Mouse (Mus musculus) thymus, postnatal 0 days (tissue): Measurements from ENCODE around the gene Cd163l1. TPM values are rescaled to one million over a fixed set of nuclear protein-coding genes. Genes with fewer than 3 reads are reported as not detected.

ENCODE experiments used
- DNase-seq: peaks from one replicate; pipeline ENCODE4 v3.0.0-alpha.2; 2015; ENCODE audit warnings: low spot score
- polyA plus RNA-seq: library from polyadenylated mRNA; unstranded; fragments of >200 nt; fragmentation: Nextera tagmentation; extraction: Ambion mirVana; gene quantifications from 2 replicates; pipeline ENCODE4 v1.2.1, GENCODE M21; 2015

Cd163l1 gene
- polyA plus RNA-seq, 1 experiment from 2014 or later = 40.2 TPM

DNA sequence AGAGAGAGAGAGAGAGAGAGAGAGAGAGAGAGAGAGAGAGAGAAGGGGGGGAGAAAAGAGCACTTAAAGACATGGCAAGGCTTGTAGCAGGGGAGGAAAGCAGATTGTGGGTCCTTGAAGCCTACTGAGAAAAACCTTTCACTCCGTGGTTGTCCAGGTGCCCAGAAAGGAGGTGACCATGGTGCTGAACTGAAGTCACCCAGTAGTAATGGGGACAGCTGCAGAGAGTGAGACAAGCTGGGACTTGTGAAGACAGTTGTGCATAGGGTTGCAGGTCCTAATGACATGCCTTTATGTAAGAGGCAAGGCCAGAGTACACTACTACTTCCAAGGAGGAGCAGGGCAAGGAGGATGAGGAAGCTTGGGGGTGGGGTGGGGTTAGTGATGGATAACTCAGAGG, 1.2 kb downstream of the Cd163l1 start:
- no peak for DNase-seq

DNA sequence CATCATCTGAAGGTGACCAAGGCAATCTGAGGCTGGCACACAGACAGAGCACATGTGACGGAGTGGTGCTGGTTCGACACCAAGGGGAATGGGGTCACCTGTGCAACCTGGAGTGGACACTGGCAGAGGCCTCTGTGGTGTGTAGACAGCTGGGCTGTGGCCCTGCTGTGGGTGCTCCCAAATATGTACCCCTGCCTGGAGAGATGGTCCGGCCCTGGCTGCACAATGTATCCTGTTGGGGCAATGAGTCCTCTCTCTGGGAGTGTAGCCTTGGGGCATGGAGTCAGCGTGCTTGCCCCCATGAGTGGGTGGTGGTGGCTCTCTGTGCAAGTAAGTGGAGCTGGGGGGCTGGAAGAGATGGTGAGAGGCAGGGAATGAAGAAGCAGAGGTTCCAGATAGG, 2.3 kb downstream of the Cd163l1 start:
- no peak for DNase-seq

DNA sequence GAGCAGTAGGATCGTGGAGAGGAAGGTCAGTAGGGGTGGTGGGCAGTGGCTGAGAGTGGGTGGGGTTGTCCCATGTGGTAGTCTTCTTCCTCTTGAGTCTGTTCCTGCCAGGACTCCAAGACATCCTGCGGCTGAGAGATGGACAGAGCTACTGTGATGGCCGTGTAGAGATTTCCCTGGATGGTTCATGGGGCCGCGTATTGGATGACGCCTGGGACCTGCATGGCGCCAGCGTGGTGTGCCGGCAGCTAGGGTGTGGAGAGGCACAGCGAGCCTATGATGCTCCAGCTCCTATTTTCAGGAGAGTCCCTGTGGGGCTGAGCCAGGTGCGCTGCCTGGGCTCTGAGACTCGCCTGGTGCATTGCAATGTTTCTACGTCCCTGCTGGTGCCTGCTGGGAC, 6.1 kb downstream of the Cd163l1 start:
- DNase-seq = no peak

DNA sequence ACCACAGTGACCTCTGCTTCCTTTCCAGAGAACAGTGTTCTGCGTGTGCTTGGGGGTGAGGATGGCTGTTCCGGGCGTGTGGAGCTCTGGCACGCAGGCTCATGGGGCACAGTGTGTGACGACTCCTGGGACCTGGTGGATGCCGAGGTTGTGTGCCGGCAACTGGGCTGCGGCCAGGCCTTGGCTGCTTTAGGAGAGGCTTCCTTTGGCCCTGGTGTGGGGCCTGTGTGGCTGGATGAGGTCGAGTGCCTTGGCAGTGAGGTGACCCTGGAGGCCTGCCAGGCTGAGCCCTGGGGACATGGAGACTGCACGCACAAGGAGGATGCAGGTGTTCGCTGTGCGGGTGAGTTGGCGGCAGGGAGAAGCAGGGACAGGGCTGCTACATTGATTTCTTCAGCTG, 10.4 kb downstream of the Cd163l1 start:
- no peak for DNase-seq

DNA sequence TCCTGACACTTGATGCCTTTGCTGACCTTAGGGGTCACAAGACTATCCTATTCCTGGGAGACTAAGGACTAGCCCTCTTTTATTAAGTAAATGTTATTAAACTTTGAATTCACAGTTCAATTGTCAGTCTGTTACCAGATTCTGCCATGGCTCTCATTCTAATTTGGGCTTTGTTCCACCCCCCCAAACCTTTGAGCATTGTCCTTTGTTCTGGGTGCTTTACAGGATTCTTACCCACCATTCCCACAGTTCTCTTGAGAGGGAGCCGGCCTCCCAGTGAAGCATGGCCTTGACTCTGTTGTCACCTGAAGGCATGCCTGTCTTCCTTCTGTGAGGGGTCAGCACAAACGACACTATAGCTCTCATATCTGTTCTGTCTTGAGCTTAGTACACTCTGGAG, 13.0 kb downstream of the Cd163l1 start:
- no peak for DNase-seq

DNA sequence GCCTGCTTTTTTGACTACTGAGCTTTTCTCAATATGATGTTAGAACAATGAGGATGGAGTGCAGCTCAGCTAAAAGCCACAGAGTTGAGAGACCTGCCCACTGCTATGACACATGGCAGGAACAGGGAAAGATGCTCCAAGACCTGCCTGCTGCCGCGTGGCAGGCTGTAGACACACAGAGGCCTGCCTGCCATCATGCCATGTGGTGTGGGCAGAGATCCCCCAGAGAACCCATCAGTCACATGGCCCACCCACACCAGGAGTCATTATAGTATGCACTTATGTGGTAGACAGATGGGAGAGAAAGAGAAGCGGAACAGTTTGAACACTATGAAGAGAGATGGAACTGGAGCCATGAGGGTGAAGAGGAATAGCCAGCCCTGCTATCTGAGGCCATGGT, 15.6 kb downstream of the Cd163l1 start:
- DNase-seq = no peak

DNA sequence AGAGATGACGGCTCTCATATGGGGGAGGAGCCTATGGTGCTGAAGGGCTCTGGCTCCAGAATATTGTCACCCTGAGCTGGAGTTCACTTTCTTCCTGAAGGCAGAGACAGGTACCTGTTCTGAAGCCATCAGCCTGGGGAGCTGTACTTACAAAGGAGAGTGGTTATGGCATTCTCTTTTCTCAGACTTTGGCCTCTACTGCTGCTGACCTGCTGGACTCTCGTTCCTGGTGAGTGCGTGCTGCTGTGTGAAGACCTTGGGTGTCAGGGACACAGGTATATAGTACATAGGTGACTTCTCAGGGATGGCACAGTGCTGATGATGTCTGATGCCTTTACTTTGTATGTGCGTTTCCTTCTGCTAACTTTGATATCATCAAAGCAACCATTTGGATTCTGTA, 29.1 kb downstream of the Cd163l1 start, which contains the start of gene 5830411N06Rik:
TSS of gene 5830411N06Rik (plus strand) at position 69 of the 400 bp plus-strand sequence.
- no peak for DNase-seq

GRCm38 (mm10) chr7:140253780-140254299, 35.8 kb downstream of the Cd163l1 start:
- no peak for DNase-seq

Other genes starting within 250 kb of the Cd163l1 start
- 0.71 and 0.90 TPM in 2 replicates for gene 6430531B16Rik, start 239.5 kb upstream of the Cd163l1 start, polyA plus RNA-seq
- gene Adam8, start 225.7 kb upstream of the Cd163l1 start, polyA plus RNA-seq = 5.3 and 6.7 TPM in 2 replicates
- gene Zfp511, start 181.9 kb upstream of the Cd163l1 start, polyA plus RNA-seq = 38.9 and 40.3 TPM in 2 replicates
- gene Tubgcp2, start 181.6 kb upstream of the Cd163l1 start, polyA plus RNA-seq = 42.2 TPM in 2 replicates
- gene Msx3, start 169.2 kb upstream of the Cd163l1 start, polyA plus RNA-seq = 0.21 and 0.25 TPM in 2 replicates
- 0.44 and 0.52 TPM in 2 replicates for gene Caly, start 135.7 kb upstream of the Cd163l1 start, polyA plus RNA-seq
- gene Prap1, start 124.9 kb upstream of the Cd163l1 start, polyA plus RNA-seq = 1.5 and 2.3 TPM in 2 replicates
- 27.8 and 28.6 TPM in 2 replicates for gene Fuom, start 115.8 kb upstream of the Cd163l1 start, polyA plus RNA-seq
- gene Paox, start 102.5 kb upstream of the Cd163l1 start, polyA plus RNA-seq = 26.8 and 28.8 TPM in 2 replicates
- 95.0 and 102 TPM in 2 replicates for gene Echs1, start 101.8 kb upstream of the Cd163l1 start, polyA plus RNA-seq
- 32.1 and 33.1 TPM in 2 replicates for gene Mtg1, start 80.7 kb upstream of the Cd163l1 start, polyA plus RNA-seq
- 0.06 and 0.07 TPM in 2 replicates for gene Sprn, start 63.4 kb upstream of the Cd163l1 start, polyA plus RNA-seq
- not detected in 2 replicates for gene Olfr522, start 53.5 kb upstream of the Cd163l1 start, polyA plus RNA-seq
- 0.08 TPM in 2 replicates for gene Olfr523, start 45.0 kb upstream of the Cd163l1 start, polyA plus RNA-seq
- 1.1 and 1.3 TPM in 2 replicates for gene Olfr524, start 12.3 kb upstream of the Cd163l1 start, polyA plus RNA-seq
- gene 5830411N06Rik, start 29.0 kb downstream of the Cd163l1 start, polyA plus RNA-seq = 26.5 and 34.2 TPM in 2 replicates
- 0.03 and 0.08 TPM in 2 replicates for gene Olfr525, start 102.6 kb downstream of the Cd163l1 start, polyA plus RNA-seq
- 0.06 TPM in 1 of 2 replicates, not detected in the other for gene Olfr527, start 115.8 kb downstream of the Cd163l1 start, polyA plus RNA-seq
- not detected in 2 replicates for gene Olfr60, start 143.4 kb downstream of the Cd163l1 start, polyA plus RNA-seq
- 0.21 TPM in 1 of 2 replicates, not detected in the other for gene Olfr530, start 158.1 kb downstream of the Cd163l1 start, polyA plus RNA-seq
- 0.05 and 0.08 TPM in 2 replicates for gene Olfr531, start 184.7 kb downstream of the Cd163l1 start, polyA plus RNA-seq
- not detected in 2 replicates for gene Olfr532, start 203.4 kb downstream of the Cd163l1 start, polyA plus RNA-seq
- not detected in 2 replicates for gene Olfr533, start 245.1 kb downstream of the Cd163l1 start, polyA plus RNA-seq